Mouse (Mus musculus): Measurements from ENCODE around the gene Lhpp. TPM values are rescaled to one million over a fixed set of nuclear protein-coding genes. Genes with fewer than 3 reads are reported as not detected.

Gene Lhpp
- polyA plus RNA-seq, 1 experiment from 2014 or later = 20.4 TPM

DNA sequence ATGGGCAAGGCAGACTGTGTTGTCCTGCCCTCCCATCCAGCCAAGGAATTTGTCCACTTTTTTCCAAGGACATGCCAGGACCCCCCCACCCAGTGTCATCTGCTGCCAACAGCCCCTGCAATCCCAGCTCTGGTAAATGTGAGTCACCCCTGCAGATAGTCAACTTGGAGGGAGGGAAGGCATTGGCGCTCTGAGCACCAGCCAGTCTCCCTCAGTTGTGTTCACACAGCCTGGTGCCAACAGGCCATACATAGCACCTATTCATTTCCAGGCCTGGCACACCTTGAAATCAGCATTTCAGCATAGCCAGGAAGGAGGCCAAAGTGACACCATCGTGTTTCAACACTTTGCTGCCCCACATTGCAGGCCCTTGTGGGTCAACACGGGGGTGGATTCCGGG is 73.5 kb downstream of the Lhpp start:
- no peaks in the 10 kb centered on the region for H3K27me3 ChIP-seq (ENCODE audit: control insufficient read depth, insufficient read depth, low read length)
- ATAC-seq (ENCODE audit: low FRiP score) (no peak), DNase-seq (ENCODE audit: low spot score) (no peak)
- H3K4me2 ChIP-seq (replicated peaks; ENCODE audit: low read depth, low read length) = no peak overlapping the region
- no peaks in the 10 kb centered on the region for H3K36me3 ChIP-seq (ENCODE audit: control insufficient read depth, insufficient read depth, low read length)
- H3K9ac ChIP-seq (ENCODE audit: low read depth, low read length) = no peak overlapping the region
- H3K4me3 ChIP-seq (ENCODE audit: low read depth, low read length) = no peak overlapping the region
- H3K27ac ChIP-seq (ENCODE audit: low read depth, low read length) = no peak overlapping the region
- H3K4me1 ChIP-seq (replicated peaks; ENCODE audit: control insufficient read depth, insufficient read depth, low read length) = no peaks in the 10 kb centered on the region
- WGBS = 91% methylated on average over 4 of the region's 4 CpGs
- H3K9me3 ChIP-seq (ENCODE audit: control insufficient read depth, low read length) = no peaks in the 10 kb centered on the region

DNA sequence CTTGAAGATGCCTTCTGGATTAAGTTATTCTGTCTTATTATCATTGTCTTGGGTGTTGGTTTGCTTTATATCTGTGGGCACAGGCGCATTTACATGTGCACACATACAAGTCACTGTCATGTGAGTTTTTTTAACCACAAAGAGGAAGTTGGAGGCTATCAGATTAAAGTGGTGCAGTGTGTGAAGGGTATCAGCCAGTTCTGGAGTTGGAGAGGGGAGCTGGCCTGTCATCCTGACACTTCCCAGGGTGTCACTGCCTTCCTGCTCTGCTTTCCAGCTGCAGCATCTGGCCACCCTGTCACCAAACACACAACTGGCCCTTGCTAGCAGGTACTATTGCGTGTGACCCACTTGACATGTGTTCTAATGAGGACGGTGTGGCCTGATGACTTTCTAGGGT is 76.1 kb downstream of the Lhpp start:
- no peak overlapping the region for H3K27ac ChIP-seq (ENCODE audit: low read depth, low read length)
- no peak overlapping the region for H3K4me3 ChIP-seq (ENCODE audit: low read depth, low read length)
- H3K36me3 ChIP-seq (ENCODE audit: control insufficient read depth, insufficient read depth, low read length) = no peaks in the 10 kb centered on the region
- H3K4me2 ChIP-seq (replicated peaks; ENCODE audit: low read depth, low read length) = no peak overlapping the region
- no peak overlapping the region for H3K9ac ChIP-seq (ENCODE audit: low read depth, low read length)
- H3K27me3 ChIP-seq (ENCODE audit: control insufficient read depth, insufficient read depth, low read length) = no peaks in the 10 kb centered on the region
- H3K9me3 ChIP-seq (ENCODE audit: control insufficient read depth, low read length) = no peaks in the 10 kb centered on the region
- ATAC-seq (ENCODE audit: low FRiP score) (no peak), DNase-seq (ENCODE audit: low spot score) (no peak)
- 88% methylated on average over 3 of the region's 3 CpGs for WGBS
- no peaks in the 10 kb centered on the region for H3K4me1 ChIP-seq (replicated peaks; ENCODE audit: control insufficient read depth, insufficient read depth, low read length)

GRCm38 (mm10) chr7:132687897-132688296 is 77.5 kb downstream of the Lhpp start:
- no peak for ATAC-seq (ENCODE audit: low FRiP score)

GRCm38 (mm10) chr7:132688721-132689120 is 78.3 kb downstream of the Lhpp start:
- Histone ChIP-seq H3K27ac (ENCODE audit: low read depth, low read length) (0 out of 2 replicates have a peak overlapping the region, but pooled peaks have one; percentile 17), H3K4me2 (replicated peaks; ENCODE audit: low read depth, low read length) (no peak overlapping the region), H3K4me1 (replicated peaks; ENCODE audit: control insufficient read depth, insufficient read depth, low read length) (no peaks in the 10 kb centered on the region), H3K4me3 (ENCODE audit: low read depth, low read length) (no peak overlapping the region), H3K9me3 (ENCODE audit: control insufficient read depth, low read length) (no peaks in the 10 kb centered on the region), H3K27me3 (ENCODE audit: control insufficient read depth, insufficient read depth, low read length) (no peaks in the 10 kb centered on the region), H3K9ac (ENCODE audit: low read depth, low read length) (no peak overlapping the region), H3K36me3 (ENCODE audit: control insufficient read depth, insufficient read depth, low read length) (no peaks in the 10 kb centered on the region)
- WGBS = 54% methylated on average over 5 of the region's 5 CpGs
- ATAC-seq (ENCODE audit: low FRiP score) (no peak), DNase-seq (ENCODE audit: low spot score) (no peak)

More at GRCm38 (mm10) chr7:132687897-132688296, 77.5 kb downstream of the Lhpp start:
- no peak overlapping the region for H3K27ac ChIP-seq (ENCODE audit: low read depth, low read length)
- H3K9me3 ChIP-seq (ENCODE audit: control insufficient read depth, low read length) = no peaks in the 10 kb centered on the region
- DNase-seq (ENCODE audit: low spot score) = no peak
- H3K27me3 ChIP-seq (ENCODE audit: control insufficient read depth, insufficient read depth, low read length) = no peaks in the 10 kb centered on the region
- H3K4me3 ChIP-seq (ENCODE audit: low read depth, low read length) = no peak overlapping the region
- H3K36me3 ChIP-seq (ENCODE audit: control insufficient read depth, insufficient read depth, low read length) = no peaks in the 10 kb centered on the region
- H3K4me2 ChIP-seq (replicated peaks; ENCODE audit: low read depth, low read length) = no peak overlapping the region
- H3K4me1 ChIP-seq (replicated peaks; ENCODE audit: control insufficient read depth, insufficient read depth, low read length) = no peaks in the 10 kb centered on the region
- H3K9ac ChIP-seq (ENCODE audit: low read depth, low read length) = no peak overlapping the region
- 65% methylated on average over 2 of the region's 2 CpGs for whole genome bisulfite sequencing

- no peaks in the 10 kb centered on the region for H3K27me3 ChIP-seq (ENCODE audit: control insufficient read depth, insufficient read depth, low read length)
- 79% methylated on average over 5 of the region's 5 CpGs for WGBS
- H3K36me3 ChIP-seq (ENCODE audit: control insufficient read depth, insufficient read depth, low read length) = no peaks in the 10 kb centered on the region
- ATAC-seq (ENCODE audit: low FRiP score) (no peak), DNase-seq (ENCODE audit: low spot score) (no peak)
- H3K9ac ChIP-seq (ENCODE audit: low read depth, low read length) = no peak overlapping the region
- no peak overlapping the region for H3K27ac ChIP-seq (ENCODE audit: low read depth, low read length)
- H3K4me2 ChIP-seq (replicated peaks; ENCODE audit: low read depth, low read length) = no peak overlapping the region
- no peaks in the 10 kb centered on the region for H3K9me3 ChIP-seq (ENCODE audit: control insufficient read depth, low read length)
- H3K4me1 ChIP-seq (replicated peaks; ENCODE audit: control insufficient read depth, insufficient read depth, low read length) = no peaks in the 10 kb centered on the region
- no peak overlapping the region for H3K4me3 ChIP-seq (ENCODE audit: low read depth, low read length)
Measured at GRCm38 (mm10) chr7:132689722-132690121, 79.3 kb downstream of the Lhpp start.

- Histone ChIP-seq H3K4me3 (ENCODE audit: low read depth, low read length) (no peak overlapping the region), H3K36me3 (ENCODE audit: control insufficient read depth, insufficient read depth, low read length) (no peaks in the 10 kb centered on the region), H3K4me1 (replicated peaks; ENCODE audit: control insufficient read depth, insufficient read depth, low read length) (no peaks in the 10 kb centered on the region), H3K4me2 (replicated peaks; ENCODE audit: low read depth, low read length) (no peak overlapping the region), H3K9ac (ENCODE audit: low read depth, low read length) (no peak overlapping the region), H3K27me3 (ENCODE audit: control insufficient read depth, insufficient read depth, low read length) (no peaks in the 10 kb centered on the region), H3K27ac (ENCODE audit: low read depth, low read length) (no peak overlapping the region), H3K9me3 (ENCODE audit: control insufficient read depth, low read length) (no peaks in the 10 kb centered on the region)
- 88% methylated on average over 14 of the region's 14 CpGs for WGBS
- no peak for DNase-seq (ENCODE audit: low spot score)
- no peak for ATAC-seq (ENCODE audit: low FRiP score)
Measured at GRCm38 (mm10) chr7:132690716-132691472, 80.5 kb downstream of the Lhpp start.

- WGBS = 81% methylated on average over 9 of the region's 9 CpGs
- DNase-seq (ENCODE audit: low spot score) = no peak
Measured at GRCm38 (mm10) chr7:132692719-132693118, 82.3 kb downstream of the Lhpp start.

GRCm38 (mm10) chr7:132693561-132693960 is 83.1 kb downstream of the Lhpp start:
- H3K27ac ChIP-seq (ENCODE audit: low read depth, low read length) = no peak overlapping the region
- no peak overlapping the region for H3K4me3 ChIP-seq (ENCODE audit: low read depth, low read length)
- H3K27me3 ChIP-seq (ENCODE audit: control insufficient read depth, insufficient read depth, low read length) = no peaks in the 10 kb centered on the region
- 86% methylated on average over 2 of the region's 2 CpGs for WGBS
- H3K9ac ChIP-seq (ENCODE audit: low read depth, low read length) = no peak overlapping the region
- ATAC-seq (ENCODE audit: low FRiP score) (no peak), DNase-seq (ENCODE audit: low spot score) (no peak)
- H3K9me3 ChIP-seq (ENCODE audit: control insufficient read depth, low read length) = no peaks in the 10 kb centered on the region
- no peaks in the 10 kb centered on the region for H3K4me1 ChIP-seq (replicated peaks; ENCODE audit: control insufficient read depth, insufficient read depth, low read length)
- no peaks in the 10 kb centered on the region for H3K36me3 ChIP-seq (ENCODE audit: control insufficient read depth, insufficient read depth, low read length)
- no peak overlapping the region for H3K4me2 ChIP-seq (replicated peaks; ENCODE audit: low read depth, low read length)

More at GRCm38 (mm10) chr7:132692719-132693118, 82.3 kb downstream of the Lhpp start:
- no peak for ATAC-seq (ENCODE audit: low FRiP score)
- Histone ChIP-seq H3K9ac (ENCODE audit: low read depth, low read length) (no peak overlapping the region), H3K4me1 (replicated peaks; ENCODE audit: control insufficient read depth, insufficient read depth, low read length) (no peaks in the 10 kb centered on the region), H3K36me3 (ENCODE audit: control insufficient read depth, insufficient read depth, low read length) (no peaks in the 10 kb centered on the region), H3K4me2 (replicated peaks; ENCODE audit: low read depth, low read length) (no peak overlapping the region), H3K4me3 (ENCODE audit: low read depth, low read length) (no peak overlapping the region), H3K9me3 (ENCODE audit: control insufficient read depth, low read length) (no peaks in the 10 kb centered on the region), H3K27ac (ENCODE audit: low read depth, low read length) (no peak overlapping the region), H3K27me3 (ENCODE audit: control insufficient read depth, insufficient read depth, low read length) (no peaks in the 10 kb centered on the region)

DNA sequence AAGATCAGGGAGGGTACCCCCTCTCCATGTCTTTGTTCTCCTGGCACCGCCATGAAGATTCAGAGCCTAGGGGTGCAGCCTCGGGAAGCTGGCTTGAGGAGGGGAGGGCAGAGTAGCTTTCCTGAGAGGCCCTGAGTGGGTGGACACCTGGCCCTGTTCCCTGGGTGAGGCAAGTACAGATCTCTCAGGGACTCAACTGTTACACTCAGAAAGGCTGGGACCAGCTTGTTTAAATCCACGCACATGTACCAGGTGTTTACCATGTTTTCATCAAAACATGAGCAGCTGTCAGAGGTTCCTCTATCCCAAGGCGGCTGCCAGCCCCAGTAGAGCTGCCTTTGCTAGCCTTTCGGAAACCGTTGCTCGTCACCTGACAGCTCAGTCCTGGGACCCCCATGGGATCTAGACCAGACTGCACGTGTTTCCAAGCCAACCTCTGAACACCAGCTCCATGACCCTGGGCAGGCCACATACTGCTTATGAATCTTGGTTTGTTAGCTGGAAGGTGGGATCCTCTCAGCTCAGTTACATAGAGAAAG is 86.9 kb downstream of the Lhpp start:
- Histone ChIP-seq H3K27me3 (ENCODE audit: control insufficient read depth, insufficient read depth, low read length) (no peaks in the 10 kb centered on the region), H3K4me1 (replicated peaks; ENCODE audit: control insufficient read depth, insufficient read depth, low read length) (no peaks in the 10 kb centered on the region), H3K36me3 (ENCODE audit: control insufficient read depth, insufficient read depth, low read length) (no peaks in the 10 kb centered on the region), H3K9me3 (ENCODE audit: control insufficient read depth, low read length) (no peaks in the 10 kb centered on the region), H3K4me3 (ENCODE audit: low read depth, low read length) (no peak overlapping the region), H3K27ac (ENCODE audit: low read depth, low read length) (no peak overlapping the region), H3K4me2 (replicated peaks; ENCODE audit: low read depth, low read length) (no peak overlapping the region), H3K9ac (ENCODE audit: low read depth, low read length) (no peak overlapping the region)
- no peak for ATAC-seq (ENCODE audit: low FRiP score)
- WGBS = 86% methylated on average over 8 of the region's 8 CpGs
- no peak for DNase-seq (ENCODE audit: low spot score)
